Mouse (Mus musculus): ENCODE measurements at regions not wholly inside any gene's neighbourhood (a gene's known extent, or its start where the extent isn't known, plus 50 kb on each side); places are given as distances from the start of the nearest gene placed in this dataset.

GRCm38 (mm10) chr16:95869501-95869900, 121.3 kb downstream of the Psmg1 start:
- no peaks in the 10 kb centered on the region for H3K27me3 ChIP-seq (replicated peaks)
- ATAC-seq, result no peak
- no peak overlapping the region for H3K4me3 ChIP-seq (replicated peaks)
- H3K9ac ChIP-seq, result no peak overlapping the region
- H3K36me3 ChIP-seq, result no peaks in the 10 kb centered on the region
- no peak overlapping the region for H3K27ac ChIP-seq
- H3K9me3 ChIP-seq, result no peaks in the 10 kb centered on the region
- WGBS, result 47% methylated on average over 5 of the region's 5 CpGs
- H3K4me1 ChIP-seq (replicated peaks), result 0 out of 2 replicates have a peak, but pooled peaks cover 2% of the 10 kb centered on the region
- H3K4me2 ChIP-seq (replicated peaks), result no peak overlapping the region

GRCm38 (mm10) chr16:95868896-95869295, 121.9 kb downstream of the Psmg1 start:
- 95% methylated on average over 1 of the region's 1 CpGs for WGBS
- Histone ChIP-seq H3K36me3 (no peaks in the 10 kb centered on the region), H3K4me1 (replicated peaks) (0 out of 2 replicates have a peak, but pooled peaks cover 2% of the 10 kb centered on the region), H3K9me3 (no peaks in the 10 kb centered on the region), H3K9ac (no peak overlapping the region), H3K27me3 (replicated peaks) (no peaks in the 10 kb centered on the region), H3K27ac (no peak overlapping the region), H3K4me3 (replicated peaks) (no peak overlapping the region), H3K4me2 (replicated peaks) (no peak overlapping the region)
- no peak for ATAC-seq

- H3K27ac ChIP-seq, result no peak overlapping the region
- H3K9ac ChIP-seq, result no peak overlapping the region
- no peak for ATAC-seq
- 0 out of 2 replicates have a peak, but pooled peaks cover 1% of the 10 kb centered on the region for H3K4me1 ChIP-seq (replicated peaks)
- 83% methylated on average over 9 of the region's 9 CpGs for WGBS
- H3K36me3 ChIP-seq, result no peaks in the 10 kb centered on the region
- H3K4me2 ChIP-seq (replicated peaks), result no peak overlapping the region
- no peaks in the 10 kb centered on the region for H3K9me3 ChIP-seq
- H3K27me3 ChIP-seq (replicated peaks), result no peaks in the 10 kb centered on the region
- no peak overlapping the region for H3K4me3 ChIP-seq (replicated peaks)
Observed at GRCm38 (mm10) chr16:95867516-95867915, 123.2 kb downstream of the Psmg1 start.

- no peaks in the 10 kb centered on the region for H3K27me3 ChIP-seq (replicated peaks)
- ATAC-seq, result no peak
- no peak overlapping the region for H3K27ac ChIP-seq
- 95% methylated on average over 1 of the region's 1 CpGs for WGBS
- no peak overlapping the region for H3K4me3 ChIP-seq (replicated peaks)
- no peak overlapping the region for H3K9ac ChIP-seq
- H3K4me2 ChIP-seq (replicated peaks), result no peak overlapping the region
- H3K4me1 ChIP-seq (replicated peaks), result no peaks in the 10 kb centered on the region
- H3K36me3 ChIP-seq, result no peaks in the 10 kb centered on the region
- no peaks in the 10 kb centered on the region for H3K9me3 ChIP-seq
Observed at GRCm38 (mm10) chr16:95866866-95867420, 123.8 kb downstream of the Psmg1 start.

- no peaks in the 10 kb centered on the region for H3K36me3 ChIP-seq
- H3K9ac ChIP-seq, result no peak overlapping the region
- 77% methylated on average over 1 of the region's 1 CpGs for WGBS
- H3K4me3 ChIP-seq (replicated peaks), result no peak overlapping the region
- no peak for ATAC-seq
- H3K27me3 ChIP-seq (replicated peaks), result no peaks in the 10 kb centered on the region
- no peak overlapping the region for H3K4me2 ChIP-seq (replicated peaks)
- no peaks in the 10 kb centered on the region for H3K9me3 ChIP-seq
- H3K4me1 ChIP-seq (replicated peaks), result no peaks in the 10 kb centered on the region
- no peak overlapping the region for H3K27ac ChIP-seq
Observed at GRCm38 (mm10) chr16:95865603-95866002, 125.2 kb downstream of the Psmg1 start.

GRCm38 (mm10) chr16:95864646-95865045, 126.1 kb downstream of the Psmg1 start:
- Histone ChIP-seq H3K9me3 (no peaks in the 10 kb centered on the region), H3K36me3 (no peaks in the 10 kb centered on the region), H3K4me1 (replicated peaks) (no peaks in the 10 kb centered on the region), H3K9ac (no peak overlapping the region), H3K27me3 (replicated peaks) (no peaks in the 10 kb centered on the region), H3K4me2 (replicated peaks) (no peak overlapping the region), H3K27ac (no peak overlapping the region), H3K4me3 (replicated peaks) (no peak overlapping the region)
- WGBS, result 83% methylated on average over 4 of the region's 4 CpGs
- ATAC-seq, result no peak

- ATAC-seq, result no peak
- H3K4me2 ChIP-seq (replicated peaks), result no peak overlapping the region
- 67% methylated on average over 13 of the region's 13 CpGs for WGBS
Observed at GRCm38 (mm10) chr16:95864106-95864505, 126.7 kb downstream of the Psmg1 start.

GRCm38 (mm10) chr16:95863565-95863964, 127.2 kb downstream of the Psmg1 start:
- H3K27me3 ChIP-seq (replicated peaks), result no peaks in the 10 kb centered on the region
- no peak overlapping the region for H3K9ac ChIP-seq
- no peaks in the 10 kb centered on the region for H3K36me3 ChIP-seq
- H3K27ac ChIP-seq, result no peak overlapping the region
- ATAC-seq, result no peak
- H3K4me1 ChIP-seq (replicated peaks), result no peaks in the 10 kb centered on the region
- H3K9me3 ChIP-seq, result no peaks in the 10 kb centered on the region
- WGBS, result 84% methylated on average over 4 of the region's 4 CpGs
- H3K4me2 ChIP-seq (replicated peaks), result no peak overlapping the region
- no peak overlapping the region for H3K4me3 ChIP-seq (replicated peaks)

More at GRCm38 (mm10) chr16:95864106-95864505, 126.7 kb downstream of the Psmg1 start:
- no peak overlapping the region for H3K27ac ChIP-seq
- H3K27me3 ChIP-seq (replicated peaks), result no peaks in the 10 kb centered on the region
- no peak overlapping the region for H3K4me3 ChIP-seq (replicated peaks)
- H3K9ac ChIP-seq, result no peak overlapping the region
- no peaks in the 10 kb centered on the region for H3K36me3 ChIP-seq
- H3K4me1 ChIP-seq (replicated peaks), result no peaks in the 10 kb centered on the region
- no peaks in the 10 kb centered on the region for H3K9me3 ChIP-seq

GRCm38 (mm10) chr16:95862621-95863020, 128.1 kb downstream of the Psmg1 start:
- Histone ChIP-seq H3K9ac (no peak overlapping the region), H3K27me3 (replicated peaks) (no peaks in the 10 kb centered on the region), H3K36me3 (no peaks in the 10 kb centered on the region), H3K27ac (peak overlapping the region; percentile 24; the same call in 1 of the 2 replicates), H3K4me3 (replicated peaks) (no peak overlapping the region), H3K9me3 (no peaks in the 10 kb centered on the region), H3K4me2 (replicated peaks) (no peak overlapping the region), H3K4me1 (replicated peaks) (no peaks in the 10 kb centered on the region)
- peak; percentile 60 for ATAC-seq
- WGBS, result 69% methylated on average over 3 of the region's 3 CpGs

- no peaks in the 10 kb centered on the region for H3K36me3 ChIP-seq
- peak; percentile 27; the same call in 1 of the 2 replicates for ATAC-seq
- H3K4me1 ChIP-seq (replicated peaks), result no peaks in the 10 kb centered on the region
- H3K4me3 ChIP-seq (replicated peaks), result no peak overlapping the region
- no peaks in the 10 kb centered on the region for H3K9me3 ChIP-seq
- H3K4me2 ChIP-seq (replicated peaks), result no peak overlapping the region
- no peak overlapping the region for H3K9ac ChIP-seq
- 64% methylated on average over 12 of the region's 12 CpGs for WGBS
- no peak overlapping the region for H3K27ac ChIP-seq
- no peaks in the 10 kb centered on the region for H3K27me3 ChIP-seq (replicated peaks)
Observed at GRCm38 (mm10) chr16:95861231-95861690, 129.5 kb downstream of the Psmg1 start.

GRCm38 (mm10) chr16:95860810-95861209, 129.9 kb downstream of the Psmg1 start:
- Histone ChIP-seq H3K4me1 (replicated peaks) (no peaks in the 10 kb centered on the region), H3K27me3 (replicated peaks) (no peaks in the 10 kb centered on the region), H3K36me3 (no peaks in the 10 kb centered on the region), H3K4me3 (replicated peaks) (no peak overlapping the region), H3K27ac (no peak overlapping the region), H3K9me3 (no peaks in the 10 kb centered on the region), H3K9ac (no peak overlapping the region), H3K4me2 (replicated peaks) (no peak overlapping the region)
- WGBS, result 89% methylated on average over 9 of the region's 9 CpGs
- ATAC-seq, result no peak

- Histone ChIP-seq H3K4me2 (replicated peaks) (no peak overlapping the region), H3K9me3 (no peaks in the 10 kb centered on the region), H3K36me3 (no peaks in the 10 kb centered on the region), H3K27me3 (replicated peaks) (no peaks in the 10 kb centered on the region), H3K9ac (no peak overlapping the region), H3K27ac (no peak overlapping the region), H3K4me1 (replicated peaks) (no peaks in the 10 kb centered on the region), H3K4me3 (replicated peaks) (no peak overlapping the region)
- peak; percentile 18; the same call in 1 of the 2 replicates for ATAC-seq
- 58% methylated on average over 5 of the region's 5 CpGs for WGBS
Observed at GRCm38 (mm10) chr16:95860111-95860510, 130.6 kb downstream of the Psmg1 start.

- H3K4me3 ChIP-seq (replicated peaks), result no peak overlapping the region
- no peaks in the 10 kb centered on the region for H3K27me3 ChIP-seq (replicated peaks)
- H3K9ac ChIP-seq, result no peak overlapping the region
- H3K27ac ChIP-seq, result 0 out of 2 replicates have a peak overlapping the region, but pooled peaks have one; percentile 6
- 73% methylated on average over 3 of the region's 3 CpGs for WGBS
- no peaks in the 10 kb centered on the region for H3K9me3 ChIP-seq
- H3K4me2 ChIP-seq (replicated peaks), result no peak overlapping the region
- ATAC-seq, result peak; percentile 63
- no peaks in the 10 kb centered on the region for H3K36me3 ChIP-seq
- H3K4me1 ChIP-seq (replicated peaks), result no peaks in the 10 kb centered on the region
Observed at GRCm38 (mm10) chr16:95857403-95857802, 133.4 kb downstream of the Psmg1 start.

Measured in intestine, embryonic 15.5 days (tissue).